ENCODE assay signal across 10 mouse cellular contexts in the genomic region with DNA sequence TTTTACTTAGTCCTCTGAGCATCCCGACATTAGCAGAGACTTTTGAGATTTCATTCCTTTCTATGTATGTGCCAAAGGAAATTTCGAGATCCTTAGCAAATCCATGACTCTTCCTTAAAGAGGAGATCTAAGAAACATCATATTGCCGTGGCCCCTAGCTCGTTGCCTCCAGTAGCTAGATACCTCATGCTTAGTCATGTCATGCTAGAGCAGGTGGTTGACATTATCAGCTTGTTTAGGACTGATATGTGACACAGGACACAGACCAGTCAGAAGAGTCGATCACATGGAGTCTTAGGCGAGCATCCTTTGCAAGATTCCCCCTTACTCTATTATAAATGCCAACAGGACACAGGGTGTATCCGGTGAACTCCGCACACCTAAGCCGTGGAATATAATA.
"Had no signal": no experiment of that assay in that cellular context is flagged by ENCODE, and none has a peak within 500 bp of the region (broad histone marks: within the 10 kb centered on the region; RNA-seq: fewer than 3 reads in every experiment).

No protein-coding gene starts in this region.

- H3K4me3 ChIP-seq: layer of hippocampus, adult 2 months; limb, embryonic 13.5 days; midbrain, embryonic 12.5 days had no signal

- H3K4me2 ChIP-seq: limb, embryonic 13.5 days; midbrain, embryonic 12.5 days had no signal

- DNase-seq: kidney, adult 18-20 months; kidney, postnatal 10 days; kidney, postnatal 4 days; left cerebral cortex, postnatal 4 days; lung, adult 18-20 months; right cerebral cortex, postnatal 14 days; thymus, postnatal 14 days had no signal

- H3K27me3 ChIP-seq: limb, embryonic 13.5 days had no signal

- H3K4me1 ChIP-seq: midbrain, embryonic 12.5 days had no signal

- H3K9me3 ChIP-seq: limb, embryonic 13.5 days; midbrain, embryonic 12.5 days had no signal

- H3K36me3 ChIP-seq: limb, embryonic 13.5 days; midbrain, embryonic 12.5 days had no signal

- H3K9ac ChIP-seq: limb, embryonic 13.5 days; midbrain, embryonic 12.5 days had no signal

- H3K27ac ChIP-seq: layer of hippocampus, adult 2 months; limb, embryonic 13.5 days; midbrain, embryonic 12.5 days had no signal
